Mouse (Mus musculus) cortical plate, adult 2 months (tissue): ENCODE measurements around the gene Yipf2.

Source experiments
- CTCF ChIP-seq: fragments of 200-500 bp; IDR thresholded peaks from 2 replicates; pipeline ENCODE4 v1.5.1; 2011; ENCODE audit warnings: mild to moderate bottlenecking, control low read depth, low read length; ENCODE audit not compliant: insufficient read depth; ENCODE audit errors: extremely low read depth
- POLR2A ChIP-seq: fragments of 200-500 bp; IDR thresholded peaks from 2 replicates; pipeline ENCODE4 v1.6.1; 2011; ENCODE audit warnings: mild to moderate bottlenecking, low read length, control low read depth; ENCODE audit not compliant: insufficient read depth; ENCODE audit errors: extremely low read depth

DNA sequence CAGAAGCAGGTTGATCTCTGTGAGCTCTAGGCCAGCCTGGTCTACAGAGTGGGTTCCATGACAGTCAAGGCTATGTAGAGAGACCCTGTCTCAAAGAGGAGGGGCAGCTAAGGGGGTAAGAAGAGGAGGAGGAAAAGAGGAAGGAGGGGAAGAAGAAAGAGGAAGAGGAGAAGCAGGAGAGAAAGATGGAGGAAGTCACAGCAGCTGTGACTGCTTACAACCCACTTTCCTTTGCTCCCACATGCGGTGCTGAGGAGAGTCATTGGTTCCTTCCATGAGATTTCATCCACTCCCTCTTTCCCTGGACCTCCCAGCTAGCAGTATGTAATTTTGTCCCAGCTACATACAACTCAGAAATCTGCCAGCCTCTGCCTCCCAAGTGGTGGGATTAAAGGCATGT is 14.0 kb upstream of the Yipf2 start:
- TF ChIP-seq CTCF: no peak
- no peak for TF ChIP-seq POLR2A
